8 mouse cellular contexts compared by ENCODE assay signal in genomic region chr2:166791738-166792137, GRCm38 (mm10). TPM values are rescaled to one million over a fixed set of nuclear protein-coding genes. Genes with fewer than 3 reads are reported as not detected.
DNase-seq lines count a peak whose midpoint lies in the region; ATAC-seq and TF ChIP-seq lines count a peak whose summit lies in the region.
"Had no signal": no experiment of that assay in that cellular context is flagged by ENCODE, and none has a peak within 500 bp of the region (broad histone marks: within the 10 kb centered on the region; RNA-seq: fewer than 3 reads in every experiment).

No protein-coding gene starts in this region.

- peaks cover 7% of the 10 kb centered on the region for H3K36me3 ChIP-seq in thymus, adult 2 months (ENCODE audit: control insufficient read depth, insufficient read depth, low read length)
- peaks cover 10% of the 10 kb centered on the region for H3K36me3 ChIP-seq in hindbrain, embryonic 15.5 days
- H3K36me3 ChIP-seq in stomach, postnatal 0 days (ENCODE audit: control insufficient read depth, insufficient read depth, low read length) = no peaks in the 10 kb centered on the region; the same call in 1 of the 2 replicates

- H3K9me3 ChIP-seq in hindbrain, embryonic 15.5 days = no peaks in the 10 kb centered on the region
- H3K9me3 ChIP-seq in stomach, postnatal 0 days (ENCODE audit: control insufficient read depth, low read length) = no peaks in the 10 kb centered on the region
- H3K9me3 ChIP-seq: liver, embryonic 15.5 days had no signal

- 85% methylated on average over 5 of the region's 5 CpGs for WGBS in thymus, adult 2 months
- 67% methylated on average over 5 of the region's 5 CpGs for WGBS in hindbrain, embryonic 15.5 days
- WGBS in stomach, postnatal 0 days = 75% methylated on average over 5 of the region's 5 CpGs

- DNase-seq in thymus, adult 2 months = peak; percentile 35
- DNase-seq in thymus, postnatal 14 days = no peak
- peak; percentile 77 for DNase-seq in ZHBTc4 (ENCODE audit: low read depth, low spot score)
- no peak for DNase-seq in stomach, postnatal 0 days (ENCODE audit: low spot score)
- DNase-seq in gastrocnemius, postnatal 36 days = no peak

- no peak for TF ChIP-seq POLR2A in thymus, adult 2 months (IDR thresholded peaks at IDR 0.05; ENCODE audit: control insufficient read depth, extremely low read depth, insufficient read depth, low read length, poor library complexity)

- ATAC-seq in hindbrain, embryonic 15.5 days (ENCODE audit: low FRiP score, low read depth) = no peak
- ATAC-seq in stomach, postnatal 0 days (ENCODE audit: low FRiP score, low TSS enrichment) = no peak
- ATAC-seq in megakaryocyte-erythroid progenitor cell, adult 5-6 weeks (replicated peaks; ENCODE audit: low FRiP score, low TSS enrichment, poor library complexity, severe bottlenecking) = no peak

- intact Hi-C loops in gastrocnemius, postnatal 36 days (cut with DNase I) = no loop called here

- H3K27me3 ChIP-seq in thymus, adult 2 months (ENCODE audit: control insufficient read depth, insufficient read depth, low read length) = no peaks in the 10 kb centered on the region
- H3K27me3 ChIP-seq in hindbrain, embryonic 15.5 days = no peaks in the 10 kb centered on the region
- no peaks in the 10 kb centered on the region for H3K27me3 ChIP-seq in stomach, postnatal 0 days (ENCODE audit: control insufficient read depth, insufficient read depth, low read length)
- H3K27me3 ChIP-seq: liver, embryonic 15.5 days had no signal

- H3K27ac ChIP-seq in thymus, adult 2 months (ENCODE audit: control insufficient read depth, insufficient read depth, low read length) = no peak overlapping the region
- peak overlapping the region; percentile 56 for H3K27ac ChIP-seq in hindbrain, embryonic 15.5 days (replicated peaks)
- no peak overlapping the region for H3K27ac ChIP-seq in stomach, postnatal 0 days (replicated peaks)
- H3K27ac ChIP-seq: liver, embryonic 15.5 days had no signal

- H3K4me1 ChIP-seq in thymus, adult 2 months (replicated peaks; ENCODE audit: control insufficient read depth, insufficient read depth, low read length) = peaks cover 10% of the 10 kb centered on the region
- peaks cover 23% of the 10 kb centered on the region for H3K4me1 ChIP-seq in hindbrain, embryonic 15.5 days (replicated peaks)
- 0 out of 2 replicates have a peak, but pooled peaks cover 2% of the 10 kb centered on the region for H3K4me1 ChIP-seq in stomach, postnatal 0 days (replicated peaks; ENCODE audit: control insufficient read depth, insufficient read depth)

- H3K4me2 ChIP-seq in hindbrain, embryonic 15.5 days = no peak overlapping the region
- H3K4me2 ChIP-seq in stomach, postnatal 0 days (replicated peaks; ENCODE audit: low read depth) = no peak overlapping the region
- H3K4me2 ChIP-seq: liver, embryonic 15.5 days had no signal

- TF ChIP-seq CTCF in thymus, adult 2 months (IDR thresholded peaks at IDR 0.05; ENCODE audit: borderline replicate concordance, control insufficient read depth, extremely low read depth, insufficient read depth, low read length, poor library complexity) = peak; percentile 65; the same call in 1 of the 2 replicates
- TF ChIP-seq CTCF in stomach, postnatal 0 days (IDR thresholded peaks at IDR 0.05; ENCODE audit: low read depth) = peak; percentile 54

- H3K9ac ChIP-seq in hindbrain, embryonic 15.5 days = no peak overlapping the region
- H3K9ac ChIP-seq in stomach, postnatal 0 days (ENCODE audit: low read length) = no peak overlapping the region
- H3K9ac ChIP-seq: liver, embryonic 15.5 days had no signal

- TF ChIP-seq EP300 in stomach, postnatal 0 days (optimal IDR thresholded peaks at IDR 0.05) = no peak

- no peak overlapping the region for H3K4me3 ChIP-seq in thymus, adult 2 months (ENCODE audit: control insufficient read depth, insufficient read depth, low read length)
- H3K4me3 ChIP-seq in hindbrain, embryonic 15.5 days = no peak overlapping the region
- H3K4me3 ChIP-seq in stomach, postnatal 0 days (ENCODE audit: low read depth, low read length) = no peak overlapping the region
- H3K4me3 ChIP-seq: liver, embryonic 15.5 days had no signal

RNA-seq across cellular contexts. Expression of gene Trp53rkb, which starts 0.6 kb away (rescaled TPM):
- 10.2 and 11.4 TPM in 2 replicates for polyA plus RNA-seq in thymus, adult 2 months (2012; rRNA removed)
- 9.5 and 10.9 TPM in 2 replicates for polyA plus RNA-seq in hindbrain, embryonic 15.5 days (2015; fragmentation: Nextera tagmentation; extraction: Ambion mirVana)
- 3.8 and 4.8 TPM in 2 replicates for polyA plus RNA-seq in stomach, postnatal 0 days (2015; fragmentation: Nextera tagmentation; extraction: Ambion mirVana)
- total RNA-seq in gastrocnemius, postnatal 36 days (2021) = 1 to 10 TPM; 2.6 to 2.8 TPM
- 1.6 and 5.0 TPM in 2 replicates for total RNA-seq in megakaryocyte-erythroid progenitor cell, adult 5-6 weeks (2014; fragmentation: Nextera tagmentation)
- total RNA-seq in megakaryocyte-erythroid progenitor cell, adult 5-6 weeks (2017) = 2.4 and 3.1 TPM in 2 replicates

RNA-seq across cellular contexts. Expression of gene Arfgef2, which starts 13.7 kb away (rescaled TPM):
- polyA plus RNA-seq in thymus, adult 2 months (2012; rRNA removed) = 18.7 and 20.0 TPM in 2 replicates
- polyA plus RNA-seq in hindbrain, embryonic 15.5 days (2015; fragmentation: Nextera tagmentation; extraction: Ambion mirVana) = 4.6 and 5.6 TPM in 2 replicates
- 3.1 and 3.9 TPM in 2 replicates for polyA plus RNA-seq in stomach, postnatal 0 days (2015; fragmentation: Nextera tagmentation; extraction: Ambion mirVana)
- total RNA-seq in gastrocnemius, postnatal 36 days (2021) = 10 to 100 TPM; 24.3 to 27.5 TPM
- total RNA-seq in megakaryocyte-erythroid progenitor cell, adult 5-6 weeks (2014; fragmentation: Nextera tagmentation) = 21.0 and 31.0 TPM in 2 replicates
- total RNA-seq in megakaryocyte-erythroid progenitor cell, adult 5-6 weeks (2017) = 20.2 and 22.7 TPM in 2 replicates

Comparison
In these comparisons a context has a peak if more than half of its experiments do, and no peak if none do; other contexts are left out.
1. DNase-seq: peak in thymus, adult 2 months (single experiment) and ZHBTc4 (single experiment); none in thymus, postnatal 14 days (single experiment), stomach, postnatal 0 days (single experiment) and gastrocnemius, postnatal 36 days (0 of 2).